Mouse (Mus musculus) bone marrow, adult 2 months (tissue): ENCODE data around the gene Epb41. TPM values are rescaled to one million over a fixed set of nuclear protein-coding genes. Genes with fewer than 3 reads are reported as not detected.
A peak's percentile ranks its signal among the peaks of the same experiment; 100 is the strongest.

Experiments
- H3K27ac ChIP-seq: fragments of 200-500 bp; 2 replicates; pipeline ENCODE4 v1.5.1; 2012; ENCODE audit warnings: low read depth, mild to moderate bottlenecking, control low read depth, inconsistent platforms, low read length; ENCODE audit not compliant: control insufficient read depth, poor library complexity, insufficient read depth
- H3K4me1 ChIP-seq: fragments of 200-500 bp; 2 replicates; pipeline ENCODE4 v1.6.1; 2011; ENCODE audit warnings: low read length; ENCODE audit not compliant: control insufficient read depth, insufficient read depth
- H3K4me3 ChIP-seq: fragments of 200-500 bp; replicated peaks from 2 replicates; pipeline ENCODE3; 2011; ENCODE audit warnings: mild to moderate bottlenecking, low read depth, low read length, control low read depth; ENCODE audit not compliant: control insufficient read depth
- CTCF ChIP-seq: fragments of 200-500 bp; IDR thresholded peaks from 2 replicates; pipeline ENCODE4 v1.5.1; 2011; ENCODE audit warnings: low read length, control low read depth; ENCODE audit not compliant: control insufficient read depth, insufficient read depth
- POLR2A ChIP-seq: fragments of 200-500 bp; IDR thresholded peaks from 2 replicates; pipeline ENCODE4 v1.6.1; 2011; ENCODE audit warnings: low read depth, mild to moderate bottlenecking, control low read depth, low read length, borderline replicate concordance; ENCODE audit not compliant: control insufficient read depth
- WGBS: fragments of 180-500 bp; shearing (Covaris S2); methylation state at CpG from one replicate; pipeline ENCODE4 v1.1.7; 2018; 5-methylcytosine and 5-hydroxymethylcytosine counted together
- polyA plus RNA-seq: library from polyadenylated mRNA; stranded (reverse); fragments of >200 nt; gene quantifications from 2 replicates; pipeline ENCODE4 v1.2.4, GENCODE M21; 2011; ENCODE audit warnings: low replicate concordance; ENCODE audit not compliant: missing spikeins, insufficient read depth, insufficient read length

Epb41 gene
- polyA plus RNA-seq, 1 experiment: 298 TPM

DNA sequence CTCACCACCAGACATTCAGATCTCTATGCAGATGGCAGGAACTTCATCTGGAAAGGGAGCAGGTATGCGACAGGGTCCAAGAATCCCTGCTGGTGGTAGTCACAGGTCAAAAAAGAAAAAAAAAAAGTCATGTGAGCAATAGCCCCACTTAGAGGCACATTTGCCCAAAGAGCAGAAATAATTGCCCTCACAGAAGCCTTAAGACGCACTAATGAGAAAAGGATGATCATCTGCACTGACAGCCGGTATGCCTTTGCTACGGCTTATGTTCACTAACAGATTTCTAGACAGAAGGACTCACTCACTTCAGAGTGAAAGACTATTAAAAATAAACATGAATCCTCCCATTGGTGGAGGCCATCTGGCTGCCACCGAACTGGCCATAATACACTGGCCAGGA, 24.4 kb upstream of the Epb41 start:
- Histone ChIP-seq H3K4me3 (no peak overlapping the region), H3K27ac (no peak overlapping the region), H3K4me1 (no peaks in the 10 kb centered on the region)
- TF ChIP-seq CTCF (no peak), POLR2A (no peak)
- WGBS: 87% methylated on average over 5 of the region's 5 CpGs

DNA sequence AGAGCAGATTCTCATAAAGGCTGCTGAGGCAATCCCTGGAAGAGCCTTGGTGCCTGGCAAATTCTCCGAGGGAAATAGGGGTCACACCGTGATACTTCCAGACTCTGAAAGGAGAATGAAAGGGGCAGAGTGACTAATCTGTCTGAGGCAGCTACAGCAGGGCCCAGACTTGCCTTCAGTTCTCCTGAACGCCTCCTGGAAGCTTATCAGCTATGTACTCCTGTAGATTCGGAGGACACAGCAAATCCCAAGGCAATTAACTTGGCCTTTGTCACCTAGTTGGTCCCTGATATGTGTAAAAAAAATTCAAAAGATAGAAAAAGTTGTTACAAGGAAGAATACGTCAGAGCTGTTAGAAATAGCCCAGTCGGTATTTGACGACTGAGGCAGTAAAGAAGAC, 19.9 kb upstream of the Epb41 start:
- no peak overlapping the region for H3K27ac ChIP-seq
- whole genome bisulfite sequencing: 79% methylated on average over 7 of the region's 7 CpGs
- no peaks in the 10 kb centered on the region for H3K4me1 ChIP-seq
- no peak overlapping the region for H3K4me3 ChIP-seq
- no peak for TF ChIP-seq CTCF
- no peak for TF ChIP-seq POLR2A

DNA sequence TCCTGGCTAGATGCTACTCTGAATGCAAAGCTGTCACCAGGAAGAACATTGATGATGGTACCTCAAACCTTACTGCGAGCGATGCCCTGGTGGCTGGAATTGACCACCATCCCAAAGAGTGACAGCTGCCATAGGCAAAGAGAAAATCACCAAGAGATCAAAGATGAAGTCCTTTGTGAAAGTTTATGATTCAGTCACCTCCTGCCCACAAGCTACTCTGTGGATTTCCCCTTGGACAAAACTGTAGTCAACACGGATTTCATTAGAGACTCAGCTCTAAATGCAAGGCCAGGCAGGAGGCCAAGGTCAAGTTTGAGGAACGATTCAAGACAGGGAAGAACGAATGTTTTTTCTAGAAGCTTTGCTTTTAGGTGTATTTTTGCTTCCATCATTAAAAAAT, 18.8 kb upstream of the Epb41 start:
- WGBS: 77% methylated on average over 5 of the region's 5 CpGs
- TF ChIP-seq CTCF (no peak), POLR2A (no peak)
- H3K4me1 ChIP-seq: no peaks in the 10 kb centered on the region
- no peak overlapping the region for H3K27ac ChIP-seq
- no peak overlapping the region for H3K4me3 ChIP-seq

DNA sequence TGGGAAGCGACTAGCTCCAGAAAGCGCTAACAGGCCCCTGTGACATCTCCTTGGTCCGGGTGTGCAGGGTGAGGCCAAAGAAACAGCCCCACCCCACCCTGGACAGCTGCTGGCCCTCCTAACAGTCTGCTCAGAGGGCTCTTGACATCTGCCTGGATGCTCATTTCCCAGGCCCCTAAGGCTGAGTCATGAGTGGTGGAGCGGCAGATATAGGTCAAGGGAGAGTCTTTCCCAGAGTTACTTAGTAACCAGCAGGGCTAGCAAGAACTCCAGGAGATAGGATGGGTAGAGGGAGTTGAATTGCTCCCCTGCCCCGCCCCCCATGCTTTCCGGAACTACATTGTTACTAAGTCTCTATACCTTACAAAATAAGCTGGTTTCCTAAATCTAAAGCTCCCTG, 18.0 kb upstream of the Epb41 start:
- no peak overlapping the region for H3K4me3 ChIP-seq
- no peak overlapping the region for H3K27ac ChIP-seq
- WGBS: 84% methylated on average over 6 of the region's 6 CpGs
- TF ChIP-seq CTCF (no peak), POLR2A (no peak)
- no peaks in the 10 kb centered on the region for H3K4me1 ChIP-seq

DNA sequence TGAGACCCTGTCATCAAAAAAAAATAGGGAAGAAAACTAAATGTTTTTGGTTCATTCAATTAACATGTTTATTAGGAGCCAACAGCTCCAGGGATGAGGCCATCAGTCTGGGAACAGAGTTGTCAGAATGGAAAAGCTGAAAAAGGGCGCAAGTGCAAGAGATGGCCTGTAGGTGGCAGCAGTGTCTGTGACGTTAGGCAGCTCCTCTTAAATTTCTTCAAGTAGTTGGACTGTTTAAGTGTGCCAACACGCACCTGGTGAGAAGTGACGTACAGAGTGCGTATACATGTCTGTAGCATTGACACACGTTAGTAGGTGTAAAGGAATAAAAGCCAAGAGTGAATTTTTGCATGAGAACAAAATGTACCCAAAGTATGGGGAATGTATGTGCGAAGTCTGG, 13.8 kb upstream of the Epb41 start:
- H3K27ac ChIP-seq: no peak overlapping the region
- H3K4me1 ChIP-seq: no peaks in the 10 kb centered on the region
- TF ChIP-seq CTCF: peak; percentile 87
- TF ChIP-seq POLR2A: no peak
- 14% methylated on average over 7 of the region's 7 CpGs for WGBS
- H3K4me3 ChIP-seq: no peak overlapping the region

DNA sequence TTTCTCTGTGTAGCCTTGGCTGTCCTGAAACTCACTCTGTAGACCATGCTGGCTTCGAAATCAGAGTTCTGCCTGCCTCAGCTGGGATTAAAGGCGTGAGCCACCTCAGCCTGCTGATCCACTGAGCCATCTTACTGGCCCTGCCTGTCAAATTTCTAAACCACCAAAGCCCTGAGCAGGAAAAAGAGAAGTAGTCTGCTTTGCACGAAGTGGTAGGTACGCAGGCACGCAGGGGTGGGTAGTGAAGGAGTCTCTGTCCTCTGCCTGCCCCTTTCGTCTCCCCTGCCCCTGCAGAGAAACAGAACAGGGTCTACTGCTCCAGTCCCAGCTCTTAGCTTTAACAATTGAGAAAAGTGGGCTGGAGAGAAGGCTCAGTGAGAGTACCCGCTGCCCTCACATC, 10.0 kb upstream of the Epb41 start:
- TF ChIP-seq CTCF (no peak), POLR2A (no peak)
- no peaks in the 10 kb centered on the region for H3K4me1 ChIP-seq
- 20% methylated on average over 7 of the region's 7 CpGs for WGBS
- H3K4me3 ChIP-seq: no peak overlapping the region
- H3K27ac ChIP-seq: no peak overlapping the region

DNA sequence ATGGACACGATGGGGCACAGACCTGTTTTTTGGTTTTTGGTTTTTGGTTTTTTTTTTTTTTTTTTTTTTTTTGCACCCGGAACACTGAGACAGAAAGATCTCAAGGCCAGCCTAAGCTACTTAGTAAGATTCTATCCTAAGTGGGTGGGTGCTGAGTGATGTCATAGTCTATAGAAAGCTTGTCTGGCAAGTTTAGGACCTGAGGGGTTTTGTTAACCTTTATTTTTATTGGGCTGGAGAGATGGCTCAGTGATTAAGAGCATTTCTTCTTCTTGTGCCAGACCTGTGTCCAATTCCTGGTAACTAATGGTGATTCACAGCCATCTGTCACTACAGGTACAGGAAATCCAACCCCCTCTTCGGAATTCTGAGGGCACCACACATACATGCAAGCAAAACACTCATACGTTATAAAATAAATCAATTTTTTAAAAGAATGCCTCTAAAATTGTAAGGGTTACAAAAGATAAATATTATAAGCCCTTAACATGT, 5.4 kb upstream of the Epb41 start:
- Histone ChIP-seq H3K27ac (no peak overlapping the region), H3K4me1 (peaks cover 2% of the 10 kb centered on the region; the same call in 1 of the 2 replicates), H3K4me3 (no peak overlapping the region)
- TF ChIP-seq CTCF: no peak
- TF ChIP-seq POLR2A: no peak
- 66% methylated on average over 4 of the region's 4 CpGs for WGBS

DNA sequence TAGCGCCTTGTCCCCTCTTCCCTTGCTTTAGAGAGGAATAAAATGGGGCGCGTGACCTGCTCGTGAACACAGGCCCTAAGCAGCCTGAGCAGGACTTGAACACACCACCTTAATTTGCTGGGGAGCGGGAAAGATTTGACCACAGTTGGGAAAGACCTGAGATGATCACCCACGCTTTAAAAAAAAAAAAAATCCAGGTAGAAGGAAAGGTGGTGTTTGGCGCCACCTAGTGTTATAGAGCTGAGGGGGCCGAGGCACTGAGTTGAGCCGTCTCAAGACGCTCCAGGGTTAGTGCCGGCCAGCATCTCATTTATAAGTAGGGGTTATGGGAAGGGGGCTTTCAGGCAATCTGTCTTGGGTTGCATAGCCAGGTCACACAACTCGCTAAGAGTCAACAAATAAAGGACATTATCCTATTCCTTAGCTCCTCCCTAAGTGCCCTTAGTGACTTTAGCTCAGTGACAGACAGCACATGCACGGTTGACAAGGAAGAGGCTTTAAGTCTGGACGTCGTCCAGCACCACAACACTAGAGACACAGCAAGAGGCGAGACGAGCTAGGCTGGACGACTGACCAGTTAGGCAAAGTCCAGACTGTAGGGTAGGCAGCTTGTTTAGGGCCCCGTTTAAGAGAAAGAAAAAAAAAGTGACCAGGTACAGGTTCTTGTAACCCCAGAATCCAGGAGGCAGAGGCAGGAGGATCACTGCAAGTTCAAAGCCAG, 4.6 kb upstream of the Epb41 start:
- no peak overlapping the region for H3K4me3 ChIP-seq
- TF ChIP-seq CTCF: peak; percentile 71
- no peak for TF ChIP-seq POLR2A
- 21% methylated on average over 19 of the region's 19 CpGs for WGBS
- no peak overlapping the region for H3K27ac ChIP-seq
- peaks cover 2% of the 10 kb centered on the region; the same call in 1 of the 2 replicates for H3K4me1 ChIP-seq
